Mouse (Mus musculus) adrenal gland, postnatal 0 days (tissue): ENCODE results near the gene Epb41l4b. TPM values are rescaled to one million over a fixed set of nuclear protein-coding genes. Genes with fewer than 3 reads are reported as not detected.

Experiments used
- polyA plus RNA-seq: library from polyadenylated mRNA; unstranded; fragments of >200 nt; fragmentation: Nextera tagmentation; extraction: Ambion mirVana; gene quantifications from 2 replicates; pipeline ENCODE4 v1.2.1, GENCODE M21; 2015

Epb41l4b gene
- 1.3 and 1.9 TPM in 2 replicates for polyA plus RNA-seq

GRCm38 (mm10) chr4:57143026-57143937 is at the start of gene Epb41l4b:
Gene Epb41l4b, minus strand, starts transcription at chr4:57143437.

GRCm38 (mm10) chr4:56990215-56990584 is 153.0 kb downstream of the Epb41l4b start, which contains the start of gene Frrs1l:
Gene Frrs1l, minus strand, starts transcription at chr4:56990391.

GRCm38 (mm10) chr4:56946641-56947640 is 196.3 kb downstream of the Epb41l4b start, which contains the start of gene Tmem245:
Gene Tmem245, minus strand, starts transcription at chr4:56947437.

Other genes starting within 250 kb of the Epb41l4b start
- 5.2 and 14.1 TPM in 2 replicates for gene Tmem245, start 196.0 kb downstream of the Epb41l4b start, polyA plus RNA-seq
- gene Frrs1l, start 153.0 kb downstream of the Epb41l4b start, polyA plus RNA-seq: 0.33 and 0.46 TPM in 2 replicates
- gene Ptpn3, start 158.4 kb upstream of the Epb41l4b start, polyA plus RNA-seq: 2.8 and 6.1 TPM in 2 replicates